16 mouse cellular contexts compared by ENCODE assay signal in the genomic region with DNA sequence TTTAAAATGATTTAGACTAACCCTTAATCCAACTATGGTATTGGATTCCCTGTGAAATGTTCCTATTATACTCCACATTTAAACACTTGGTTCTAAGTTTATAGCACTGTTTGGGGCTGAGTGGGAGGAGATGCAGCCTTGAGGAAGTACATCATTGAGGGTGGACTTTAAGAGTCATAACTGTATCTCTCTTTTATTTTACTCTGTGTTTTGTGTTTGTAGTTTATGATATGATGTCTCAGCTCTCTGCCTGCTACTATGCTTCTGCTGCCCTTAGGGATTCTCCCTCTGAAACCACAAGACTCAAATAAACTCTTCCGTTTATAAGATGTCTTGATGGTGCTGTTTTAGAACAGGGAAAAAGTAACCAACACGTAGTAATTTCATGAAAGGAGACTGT.
"Had no signal": no experiment of that assay in that cellular context is flagged by ENCODE, and none has a peak within 500 bp of the region (broad histone marks: within the 10 kb centered on the region; RNA-seq: fewer than 3 reads in every experiment).

No protein-coding gene starts in this region.

- H3K4me3 ChIP-seq: midbrain, embryonic 10.5 days; midbrain, embryonic 12.5 days; myocyte; neural tube, embryonic 12.5 days; stomach, embryonic 15.5 days had no signal

- H3K4me2 ChIP-seq: lung, embryonic 14.5 days; midbrain, embryonic 12.5 days; neural tube, embryonic 12.5 days; stomach, embryonic 15.5 days had no signal

- H3K4me1 ChIP-seq: midbrain, embryonic 10.5 days; midbrain, embryonic 12.5 days; neural tube, embryonic 12.5 days; stomach, embryonic 15.5 days had no signal

- H3K27ac ChIP-seq: midbrain, embryonic 10.5 days; midbrain, embryonic 12.5 days; neural tube, embryonic 12.5 days; stomach, embryonic 15.5 days; stomach, postnatal 0 days had no signal

- H3K36me3 ChIP-seq: midbrain, embryonic 10.5 days; midbrain, embryonic 12.5 days; neural tube, embryonic 12.5 days; stomach, embryonic 15.5 days had no signal

- H3K9ac ChIP-seq: lung, embryonic 14.5 days; midbrain, embryonic 12.5 days; neural tube, embryonic 12.5 days; stomach, embryonic 15.5 days had no signal

- ATAC-seq: midbrain, embryonic 16.5 days had no signal

- H3K27me3 ChIP-seq: midbrain, embryonic 12.5 days; neural tube, embryonic 12.5 days; stomach, embryonic 15.5 days had no signal

- H3K9me3 ChIP-seq: midbrain, embryonic 10.5 days; midbrain, embryonic 12.5 days; neural tube, embryonic 12.5 days; stomach, embryonic 15.5 days had no signal

- DNase-seq: lung, adult 18-20 months; lung, embryonic 14.5 days; lung, postnatal 10 days; lung, postnatal 4 days; midbrain, embryonic 14.5 days; right cerebral cortex, postnatal 14 days; thymus, adult 2 months; thymus, postnatal 25 days; thymus, postnatal 4 days had no signal
